Mouse (Mus musculus): ENCODE data around the gene Cpm. TPM values are rescaled to one million over a fixed set of nuclear protein-coding genes. Genes with fewer than 3 reads are reported as not detected.

Gene Cpm
- polyA plus RNA-seq, 1 experiment from 2014 or later = 55.7 TPM

DNA sequence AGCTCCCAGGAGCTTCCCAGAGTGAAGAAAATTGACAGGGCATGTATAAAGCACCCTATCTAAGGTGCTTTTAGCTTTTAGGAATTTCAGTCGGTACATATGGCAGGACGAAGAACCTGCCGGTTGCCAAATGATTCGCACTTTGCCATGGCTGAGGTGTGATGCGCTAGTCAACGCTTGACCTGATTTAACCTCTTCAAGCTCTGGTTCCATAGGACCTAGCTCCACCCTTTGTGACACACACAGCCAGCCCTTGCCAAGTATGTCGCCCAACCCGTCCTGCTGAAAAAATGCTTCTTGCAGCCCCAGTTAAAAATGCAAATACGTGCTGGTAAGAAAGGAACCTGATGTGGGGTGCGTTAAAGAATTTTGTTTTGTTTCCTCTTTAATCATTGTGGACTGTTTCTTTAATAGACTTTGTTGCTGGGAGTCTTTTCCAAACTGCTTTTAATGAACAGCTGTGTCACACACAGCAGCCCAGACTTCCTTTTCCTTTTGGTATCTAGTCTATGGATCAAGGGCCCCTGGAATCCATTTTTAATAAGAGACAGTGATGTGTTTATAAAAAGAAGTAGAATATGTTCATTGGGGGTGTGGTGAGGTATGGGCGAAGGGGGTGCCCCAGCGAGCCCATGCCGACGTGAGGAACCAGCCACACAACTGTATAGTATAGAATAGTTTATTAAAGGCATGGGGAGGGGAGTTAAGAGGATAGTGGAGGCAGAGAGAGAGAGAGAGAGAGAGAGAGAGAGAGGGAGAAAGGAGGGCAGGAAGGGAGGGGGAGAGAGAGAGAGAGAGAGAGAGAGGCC lies 34.0 kb downstream of the Cpm start:
- Histone ChIP-seq H3K36me3 (ENCODE audit: control insufficient read depth, insufficient read depth, low read length) (no peaks in the 10 kb centered on the region), H3K4me3 (ENCODE audit: low read depth, low read length) (no peak overlapping the region), H3K4me2 (peak overlapping the region; percentile 43), H3K9ac (ENCODE audit: low read depth, low read length) (no peak overlapping the region), H3K4me1 (replicated peaks; ENCODE audit: control insufficient read depth, insufficient read depth, low read length) (peaks cover 4% of the 10 kb centered on the region), H3K27ac (ENCODE audit: low read depth, low read length) (peak overlapping the region; percentile 32; the same call in 1 of the 2 replicates), H3K27me3 (replicated peaks; ENCODE audit: control insufficient read depth, insufficient read depth, low read length) (no peaks in the 10 kb centered on the region), H3K9me3 (ENCODE audit: control insufficient read depth, low read length) (no peaks in the 10 kb centered on the region)
- WGBS = 64% methylated on average over 14 of the region's 14 CpGs
- peak; percentile 18; the same call in 1 of the 2 replicates for ATAC-seq (replicated peaks; ENCODE audit: low FRiP score)
- DNase-seq (ENCODE audit: low spot score) = no peak

DNA sequence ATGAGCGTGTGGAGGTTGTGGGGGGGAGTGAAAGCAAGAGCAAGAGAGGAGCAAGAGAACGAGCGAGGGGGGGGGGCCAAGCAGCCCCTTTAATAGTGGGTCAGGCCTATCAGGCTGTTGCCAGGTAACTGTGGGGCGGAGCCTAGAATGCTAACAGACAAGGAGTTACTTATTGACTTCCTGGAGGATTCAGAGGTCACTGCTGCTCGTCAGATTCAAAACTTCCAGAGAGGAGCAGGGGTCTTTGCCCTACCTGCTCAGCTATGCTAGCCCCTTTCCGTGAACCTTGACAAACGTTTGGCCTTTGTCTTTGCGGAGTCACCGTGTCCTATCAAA lies 34.5 kb downstream of the Cpm start:
- Histone ChIP-seq H3K9me3 (ENCODE audit: control insufficient read depth, low read length) (no peaks in the 10 kb centered on the region), H3K27me3 (replicated peaks; ENCODE audit: control insufficient read depth, insufficient read depth, low read length) (no peaks in the 10 kb centered on the region), H3K4me2 (peak overlapping the region; percentile 43), H3K27ac (ENCODE audit: low read depth, low read length) (peak overlapping the region; percentile 32; the same call in 1 of the 2 replicates), H3K9ac (ENCODE audit: low read depth, low read length) (no peak overlapping the region), H3K36me3 (ENCODE audit: control insufficient read depth, insufficient read depth, low read length) (no peaks in the 10 kb centered on the region), H3K4me3 (ENCODE audit: low read depth, low read length) (no peak overlapping the region), H3K4me1 (replicated peaks; ENCODE audit: control insufficient read depth, insufficient read depth, low read length) (peaks cover 4% of the 10 kb centered on the region)
- DNase-seq (ENCODE audit: low spot score) = peak; percentile 53
- 28% methylated on average over 9 of the region's 9 CpGs for WGBS
- peak; percentile 65 for ATAC-seq (replicated peaks; ENCODE audit: low FRiP score)

- Histone ChIP-seq H3K27me3 (replicated peaks; ENCODE audit: control insufficient read depth, insufficient read depth, low read length) (no peaks in the 10 kb centered on the region), H3K4me3 (ENCODE audit: low read depth, low read length) (no peak overlapping the region), H3K9me3 (ENCODE audit: control insufficient read depth, low read length) (no peaks in the 10 kb centered on the region), H3K27ac (ENCODE audit: low read depth, low read length) (peak overlapping the region; percentile 32; the same call in 1 of the 2 replicates), H3K4me1 (replicated peaks; ENCODE audit: control insufficient read depth, insufficient read depth, low read length) (peaks cover 4% of the 10 kb centered on the region), H3K9ac (ENCODE audit: low read depth, low read length) (no peak overlapping the region), H3K4me2 (peak overlapping the region; percentile 43), H3K36me3 (ENCODE audit: control insufficient read depth, insufficient read depth, low read length) (no peaks in the 10 kb centered on the region)
- WGBS = 55% methylated on average over 14 of the region's 14 CpGs
- DNase-seq (ENCODE audit: low spot score) (no peak), ATAC-seq (replicated peaks; ENCODE audit: low FRiP score) (no peak)
Observed at GRCm38 (mm10) chr10:117664208-117664925, 35.1 kb downstream of the Cpm start.

DNA sequence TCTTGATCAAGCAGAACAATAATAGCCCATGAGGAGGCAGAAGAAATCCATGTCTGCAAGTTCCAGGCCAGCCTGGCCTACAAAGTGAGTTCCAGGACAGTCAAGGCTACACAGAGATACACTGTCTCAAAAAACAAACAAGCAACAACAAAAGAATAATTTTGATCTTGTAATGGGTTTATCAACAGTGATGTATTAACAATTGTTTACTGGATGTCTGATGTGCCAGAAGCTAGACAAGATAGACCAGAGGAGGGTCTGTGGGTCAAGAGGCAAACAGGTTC lies 35.6 kb downstream of the Cpm start:
- no peaks in the 10 kb centered on the region for H3K27me3 ChIP-seq (replicated peaks; ENCODE audit: control insufficient read depth, insufficient read depth, low read length)
- DNase-seq (ENCODE audit: low spot score) = no peak
- no peak overlapping the region for H3K9ac ChIP-seq (ENCODE audit: low read depth, low read length)
- no peak overlapping the region for H3K4me3 ChIP-seq (ENCODE audit: low read depth, low read length)
- ATAC-seq (replicated peaks; ENCODE audit: low FRiP score) = no peak
- H3K9me3 ChIP-seq (ENCODE audit: control insufficient read depth, low read length) = no peaks in the 10 kb centered on the region
- peaks cover 4% of the 10 kb centered on the region for H3K4me1 ChIP-seq (replicated peaks; ENCODE audit: control insufficient read depth, insufficient read depth, low read length)
- no peak overlapping the region for H3K27ac ChIP-seq (ENCODE audit: low read depth, low read length)
- H3K4me2 ChIP-seq = no peak overlapping the region
- H3K36me3 ChIP-seq (ENCODE audit: control insufficient read depth, insufficient read depth, low read length) = no peaks in the 10 kb centered on the region

DNA sequence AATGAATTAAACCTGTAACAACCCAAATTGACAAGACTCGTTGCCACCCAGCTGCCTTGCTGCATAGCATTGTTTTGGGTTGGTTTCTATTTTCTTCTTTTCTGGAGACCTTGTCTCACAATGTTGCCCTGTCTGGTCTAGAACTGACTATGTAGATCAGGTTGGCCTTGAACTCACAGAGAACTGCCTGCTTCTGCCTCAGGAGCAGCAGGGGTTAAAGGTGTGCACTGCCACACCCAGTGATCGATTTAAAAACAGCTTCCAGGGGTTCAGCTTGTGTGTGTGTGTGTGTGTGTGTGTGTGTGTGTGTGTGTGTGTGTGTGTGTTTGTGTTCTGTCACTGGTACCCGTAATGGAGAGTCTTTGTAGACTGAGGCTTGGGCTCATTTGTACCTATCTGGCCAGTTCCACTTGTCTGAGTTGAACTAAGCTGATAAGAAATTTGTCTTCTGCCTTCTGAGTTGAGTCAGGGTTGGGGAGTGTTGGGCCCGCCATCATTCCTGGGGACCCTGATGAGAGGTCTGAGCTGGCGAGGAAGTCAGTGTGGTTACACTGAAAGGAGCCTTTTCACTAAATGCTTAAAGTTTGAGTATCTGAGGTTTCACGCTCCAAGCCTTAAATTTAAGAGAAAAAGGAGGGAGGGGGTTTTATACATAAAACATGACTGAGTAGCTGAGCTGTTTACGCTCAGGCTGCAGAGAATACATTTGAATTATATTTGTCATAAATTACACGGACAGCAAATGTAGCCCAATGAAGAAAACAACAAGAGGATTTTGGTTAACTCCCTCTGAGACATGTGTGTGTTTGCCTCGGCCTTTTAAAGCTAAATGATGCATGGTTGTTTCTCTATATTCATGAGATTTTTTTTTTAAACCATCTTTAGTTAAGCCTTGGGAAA lies 36.3 kb downstream of the Cpm start:
- Histone ChIP-seq H3K4me1 (replicated peaks; ENCODE audit: control insufficient read depth, insufficient read depth, low read length) (peaks cover 4% of the 10 kb centered on the region), H3K4me2 (no peak overlapping the region), H3K4me3 (ENCODE audit: low read depth, low read length) (no peak overlapping the region), H3K9me3 (ENCODE audit: control insufficient read depth, low read length) (no peaks in the 10 kb centered on the region), H3K27me3 (replicated peaks; ENCODE audit: control insufficient read depth, insufficient read depth, low read length) (no peaks in the 10 kb centered on the region), H3K27ac (ENCODE audit: low read depth, low read length) (no peak overlapping the region), H3K36me3 (ENCODE audit: control insufficient read depth, insufficient read depth, low read length) (no peaks in the 10 kb centered on the region), H3K9ac (ENCODE audit: low read depth, low read length) (no peak overlapping the region)
- DNase-seq (ENCODE audit: low spot score) (no peak), ATAC-seq (replicated peaks; ENCODE audit: low FRiP score) (no peak)
- WGBS = 73% methylated on average over 9 of the region's 9 CpGs

- Histone ChIP-seq H3K27me3 (replicated peaks; ENCODE audit: control insufficient read depth, insufficient read depth, low read length) (no peaks in the 10 kb centered on the region), H3K27ac (ENCODE audit: low read depth, low read length) (no peak overlapping the region), H3K9me3 (ENCODE audit: control insufficient read depth, low read length) (no peaks in the 10 kb centered on the region), H3K4me3 (ENCODE audit: low read depth, low read length) (no peak overlapping the region), H3K4me2 (no peak overlapping the region), H3K4me1 (replicated peaks; ENCODE audit: control insufficient read depth, insufficient read depth, low read length) (peaks cover 4% of the 10 kb centered on the region), H3K36me3 (ENCODE audit: control insufficient read depth, insufficient read depth, low read length) (no peaks in the 10 kb centered on the region), H3K9ac (ENCODE audit: low read depth, low read length) (no peak overlapping the region)
- no peak for DNase-seq (ENCODE audit: low spot score)
- ATAC-seq (replicated peaks; ENCODE audit: low FRiP score) = no peak
- WGBS = 89% methylated on average over 3 of the region's 3 CpGs
Observed at GRCm38 (mm10) chr10:117666361-117666760, 37.1 kb downstream of the Cpm start.

GRCm38 (mm10) chr10:117666947-117667630 lies 37.8 kb downstream of the Cpm start:
- 85% methylated on average over 9 of the region's 9 CpGs for WGBS
- no peak overlapping the region for H3K4me2 ChIP-seq
- H3K27ac ChIP-seq (ENCODE audit: low read depth, low read length) = no peak overlapping the region
- no peak for DNase-seq (ENCODE audit: low spot score)
- H3K36me3 ChIP-seq (ENCODE audit: control insufficient read depth, insufficient read depth, low read length) = no peaks in the 10 kb centered on the region
- no peak overlapping the region for H3K9ac ChIP-seq (ENCODE audit: low read depth, low read length)
- no peaks in the 10 kb centered on the region for H3K9me3 ChIP-seq (ENCODE audit: control insufficient read depth, low read length)
- no peaks in the 10 kb centered on the region for H3K27me3 ChIP-seq (replicated peaks; ENCODE audit: control insufficient read depth, insufficient read depth, low read length)
- H3K4me1 ChIP-seq (replicated peaks; ENCODE audit: control insufficient read depth, insufficient read depth, low read length) = peaks cover 4% of the 10 kb centered on the region
- no peak for ATAC-seq (replicated peaks; ENCODE audit: low FRiP score)
- no peak overlapping the region for H3K4me3 ChIP-seq (ENCODE audit: low read depth, low read length)
